Mouse (Mus musculus) thymus, adult 2 months (tissue): ENCODE measurements at regions not wholly inside any gene's neighbourhood (a gene's known extent, or its start where the extent isn't known, plus 50 kb on each side); places are given as distances from the start of the nearest gene placed in this dataset.
"Not testable (repeated sequence)": the region's sequence is repeated elsewhere in the genome, so short reads cannot be mapped to it uniquely, and the experiment has no call there.

Experiments
- DNase-seq: peaks from one replicate; pipeline ENCODE4 v3.0.0; 2021
- H3K27ac ChIP-seq: fragments of 200-500 bp; 2 replicates; pipeline ENCODE4 v1.5.1; 2012; ENCODE audit warnings: low read length, control low read depth; ENCODE audit not compliant: control insufficient read depth, insufficient read depth
- H3K27me3 ChIP-seq: fragments of 200-500 bp; 2 replicates; pipeline ENCODE4 v1.6.1; 2012; ENCODE audit warnings: mild to moderate bottlenecking, low read length, moderate library complexity, mixed read lengths; ENCODE audit not compliant: control insufficient read depth, insufficient read depth
- H3K36me3 ChIP-seq: fragments of 200-500 bp; 2 replicates; pipeline ENCODE4 v1.6.1; 2012; ENCODE audit warnings: mild to moderate bottlenecking, low read length, moderate library complexity; ENCODE audit not compliant: control insufficient read depth, insufficient read depth
- H3K4me1 ChIP-seq: fragments of 200-500 bp; replicated peaks from 2 replicates; pipeline ENCODE4 v1.6.1; 2012; ENCODE audit warnings: low read length; ENCODE audit not compliant: control insufficient read depth, insufficient read depth
- H3K4me3 ChIP-seq: fragments of 200-500 bp; 2 replicates; pipeline ENCODE4 v1.5.1; 2012; ENCODE audit warnings: mild to moderate bottlenecking, low read length, control low read depth, moderate library complexity; ENCODE audit not compliant: control insufficient read depth, insufficient read depth
- CTCF ChIP-seq: fragments of 200-500 bp; IDR thresholded peaks from 2 replicates; pipeline ENCODE4 v1.5.1; 2012; ENCODE audit warnings: mild to moderate bottlenecking, control low read depth, low read length, moderate library complexity, borderline replicate concordance; ENCODE audit not compliant: control insufficient read depth, poor library complexity, insufficient read depth; ENCODE audit errors: extremely low read depth
- POLR2A ChIP-seq: fragments of 200-500 bp; IDR thresholded peaks from 2 replicates; pipeline ENCODE4 v1.6.1; 2012; ENCODE audit warnings: mild to moderate bottlenecking, low read length, control low read depth, moderate library complexity; ENCODE audit not compliant: control insufficient read depth, poor library complexity, insufficient read depth; ENCODE audit errors: extremely low read depth
- WGBS: fragments of 180-500 bp; shearing (Covaris S2); methylation state at CpG from one replicate; pipeline ENCODE4 v1.1.7; 2018; 5-methylcytosine and 5-hydroxymethylcytosine counted together

GRCm38 (mm10) chr9:33691731-33692130 is 794.0 kb upstream of the Kirrel3 start:
- Histone ChIP-seq H3K27me3 (no peaks in the 10 kb centered on the region), H3K4me3 (no peak overlapping the region), H3K27ac (no peak overlapping the region), H3K4me1 (no peaks in the 10 kb centered on the region), H3K36me3 (no peaks in the 10 kb centered on the region)
- TF ChIP-seq CTCF (no peak), POLR2A (no peak)
- 92% methylated on average over 4 of the region's 4 CpGs for WGBS
- no peak for DNase-seq

GRCm38 (mm10) chr9:33717614-33718013 is 768.1 kb upstream of the Kirrel3 start:
- H3K4me3 ChIP-seq, result no peak overlapping the region
- TF ChIP-seq POLR2A (no peak), CTCF (no peak)
- no peaks in the 10 kb centered on the region for H3K27me3 ChIP-seq
- no peaks in the 10 kb centered on the region for H3K36me3 ChIP-seq
- WGBS, result 95% methylated on average over 2 of the region's 2 CpGs
- no peak overlapping the region for H3K27ac ChIP-seq
- DNase-seq, result no peak
- no peaks in the 10 kb centered on the region for H3K4me1 ChIP-seq

GRCm38 (mm10) chr9:33724811-33725210 is 760.9 kb upstream of the Kirrel3 start:
- Histone ChIP-seq H3K36me3 (no peaks in the 10 kb centered on the region), H3K4me3 (no peak overlapping the region), H3K27ac (no peak overlapping the region), H3K27me3 (no peaks in the 10 kb centered on the region), H3K4me1 (no peaks in the 10 kb centered on the region)
- DNase-seq, result no peak
- WGBS, result 91% methylated on average over 1 of the region's 1 CpGs
- TF ChIP-seq CTCF, result no peak
- no peak for TF ChIP-seq POLR2A

GRCm38 (mm10) chr9:33728058-33728457 is 757.6 kb upstream of the Kirrel3 start:
- WGBS, result 85% methylated on average over 28 of the region's 37 CpGs
- H3K27ac ChIP-seq, result not testable (repeated sequence)

GRCm38 (mm10) chr9:33760701-33761100 is 725.0 kb upstream of the Kirrel3 start:
- TF ChIP-seq CTCF, result no peak
- no peak for TF ChIP-seq POLR2A
- DNase-seq, result no peak
- Histone ChIP-seq H3K27me3 (no peaks in the 10 kb centered on the region), H3K4me1 (no peaks in the 10 kb centered on the region), H3K27ac (no peak overlapping the region), H3K36me3 (no peaks in the 10 kb centered on the region), H3K4me3 (no peak overlapping the region)

More at GRCm38 (mm10) chr9:33728058-33728457, 757.6 kb upstream of the Kirrel3 start:
- not testable (repeated sequence) for H3K4me1 ChIP-seq, H3K4me3 ChIP-seq, H3K36me3 ChIP-seq, H3K27me3 ChIP-seq, DNase-seq

GRCm38 (mm10) chr9:33766235-33766634 is 719.5 kb upstream of the Kirrel3 start:
- H3K27me3 ChIP-seq, result no peaks in the 10 kb centered on the region
- H3K36me3 ChIP-seq, result no peaks in the 10 kb centered on the region
- H3K4me3 ChIP-seq, result no peak overlapping the region
- DNase-seq, result no peak
- 90% methylated on average over 2 of the region's 2 CpGs for WGBS
- H3K4me1 ChIP-seq, result no peaks in the 10 kb centered on the region
- TF ChIP-seq CTCF (no peak), POLR2A (no peak)
- H3K27ac ChIP-seq, result no peak overlapping the region

- WGBS, result 86% methylated on average over 2 of the region's 2 CpGs
These were observed 715.9 kb upstream of the Kirrel3 start for GRCm38 (mm10) chr9:33769811-33770210.

More at GRCm38 (mm10) chr9:33769811-33770210, 715.9 kb upstream of the Kirrel3 start:
- H3K36me3 ChIP-seq, result no peaks in the 10 kb centered on the region
- DNase-seq, result no peak
- no peaks in the 10 kb centered on the region for H3K4me1 ChIP-seq
- H3K27me3 ChIP-seq, result no peaks in the 10 kb centered on the region
- no peak overlapping the region for H3K4me3 ChIP-seq
- H3K27ac ChIP-seq, result no peak overlapping the region
- TF ChIP-seq POLR2A (no peak), CTCF (no peak)
